ENCODE assay signal across 7 mouse cellular contexts in the genomic region with DNA sequence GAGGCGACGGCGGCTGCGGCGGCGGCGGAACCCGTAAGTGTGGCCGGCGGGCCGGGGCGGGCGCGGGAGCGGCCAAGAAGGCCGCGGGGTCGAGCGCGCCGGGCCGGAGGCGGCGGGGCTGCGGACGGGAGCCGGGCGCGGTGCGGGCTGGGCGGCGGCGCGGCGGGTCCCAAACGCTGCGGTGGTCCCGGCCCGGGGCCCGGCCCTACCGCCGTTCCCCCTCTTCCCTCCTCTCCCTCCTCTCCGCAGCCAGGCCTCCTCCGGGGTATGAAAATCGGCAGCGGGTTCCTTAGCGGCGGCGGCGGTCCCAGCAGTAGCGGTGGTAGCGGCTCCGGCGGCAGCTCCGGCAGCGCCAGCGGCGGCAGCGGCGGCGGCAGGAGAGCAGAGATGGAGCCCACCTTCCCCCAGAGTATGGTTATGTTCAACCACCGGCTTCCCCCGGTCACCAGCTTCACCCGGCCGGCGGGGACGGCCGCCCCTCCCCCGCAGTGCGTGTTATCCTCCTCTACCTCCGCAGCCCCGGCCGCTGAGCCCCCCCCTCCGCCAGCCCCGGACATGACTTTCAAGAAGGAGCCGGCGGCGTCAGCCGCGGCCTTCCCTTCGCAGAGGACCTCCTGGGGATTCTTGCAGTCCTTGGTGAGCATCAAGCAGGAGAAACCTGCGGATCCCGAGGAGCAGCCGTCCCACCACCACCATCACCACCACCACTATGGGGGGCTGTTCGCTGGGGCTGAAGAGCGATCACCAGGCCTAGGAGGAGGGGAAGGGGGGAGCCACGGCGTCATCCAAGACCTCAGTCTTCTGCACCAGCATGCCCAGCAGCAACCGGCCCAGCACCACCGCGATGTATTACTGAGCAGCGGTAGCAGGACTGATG. TPM values are rescaled to one million over a fixed set of nuclear protein-coding genes. Genes with fewer than 3 reads are reported as not detected.
DNase-seq lines count a peak whose midpoint lies in the region; ATAC-seq lines count a peak whose summit lies in the region.

No protein-coding gene starts in this region.

- peak; percentile 10 for ATAC-seq in inflammation-experienced regulatory T-cells, adult 6 months
- peak; percentile 24; the same call in 1 of the 2 replicates for ATAC-seq in megakaryocyte-erythroid progenitor cell, adult 5-6 weeks (replicated peaks; ENCODE audit: low FRiP score, low TSS enrichment, poor library complexity, severe bottlenecking)

- DNase-seq in adrenal gland, adult 2 months = peak; percentile 75
- peak; percentile 47 for DNase-seq in embryo, embryonic 10 days (ENCODE audit: low spot score)
- peak; percentile 50 for DNase-seq in gastrocnemius, postnatal 10 days
- peak; percentile 40 to 47 for DNase-seq in left cerebral cortex, postnatal 36 days (ENCODE audit: low spot score in 2 of 2)
- DNase-seq in spleen, adult 12 weeks (ENCODE audit: low spot score) = peak; percentile 7

- intact Hi-C loops in left cerebral cortex, postnatal 36 days (cut with DNase I) = loop anchor here (5.0 kb wide), 4 partner anchors 42 to 102 kb away; no protein-coding TSS in a partner anchor

RNA-seq across cellular contexts. Expression of a gene that starts 0.6 kb away (rescaled TPM):
- total RNA-seq in adrenal gland, adult 2 months (2021) = 10 to 100 TPM; 16.1 to 18.6 TPM
- polyA plus RNA-seq in adrenal gland, adult 2 months (2012; rRNA removed) = 2.5 and 3.7 TPM in 2 replicates
- total RNA-seq in gastrocnemius, postnatal 10 days (2021) = 10 to 100 TPM in 1 of 2 experiments, 1 to 10 TPM in 1; 8.7 to 10.3 TPM
- 10 to 100 TPM; 12.1 to 24.1 (median 23.5) TPM for polyA plus RNA-seq in inflammation-experienced regulatory T-cells, adult 6 months (2017; shearing (Covaris generic))
- total RNA-seq in left cerebral cortex, postnatal 36 days (2021) = 10 to 100 TPM; 33.9 to 36.2 TPM
- 18.6 and 20.3 TPM in 2 replicates for total RNA-seq in megakaryocyte-erythroid progenitor cell, adult 5-6 weeks (2014; fragmentation: Nextera tagmentation)
- total RNA-seq in megakaryocyte-erythroid progenitor cell, adult 5-6 weeks (2017) = 25.2 and 29.7 TPM in 2 replicates

Comparison
In these comparisons a context has a peak if more than half of its experiments do, and no peak if none do; other contexts are left out.
1. Peak in every context shown above with its lines: DNase-seq and ATAC-seq.
2. DNase-seq: peak in every context shown above with its lines; median percentile 75 in adrenal gland, adult 2 months; 50 in gastrocnemius, postnatal 10 days; 47 in embryo, embryonic 10 days; 44 in left cerebral cortex, postnatal 36 days; 7 in spleen, adult 12 weeks.